Mouse (Mus musculus): ENCODE data around the gene Cldn3. TPM values are rescaled to one million over a fixed set of nuclear protein-coding genes. Genes with fewer than 3 reads are reported as not detected.

Gene Cldn3
- polyA plus RNA-seq, 1 experiment from 2014 or later = 10.2 TPM

GRCm38 (mm10) chr5:134973081-134973480 is 12.9 kb upstream of the Cldn3 start:
- H3K36me3 ChIP-seq = no peaks in the 10 kb centered on the region
- DNase-seq (ENCODE audit: low spot score) = no peak
- peaks cover 6% of the 10 kb centered on the region; the same call in 1 of the 2 replicates for H3K27me3 ChIP-seq (ENCODE audit: insufficient read depth, poor library complexity, severe bottlenecking)
- peaks cover 16% of the 10 kb centered on the region for H3K4me1 ChIP-seq
- H3K27ac ChIP-seq = no peak overlapping the region
- no peaks in the 10 kb centered on the region for H3K9me3 ChIP-seq
- no peak overlapping the region for H3K4me3 ChIP-seq

- Histone ChIP-seq H3K27ac (no peak overlapping the region), H3K4me1 (peaks cover 16% of the 10 kb centered on the region), H3K27me3 (ENCODE audit: insufficient read depth, poor library complexity, severe bottlenecking) (peaks cover 4% of the 10 kb centered on the region; the same call in 1 of the 2 replicates), H3K4me3 (no peak overlapping the region), H3K36me3 (no peaks in the 10 kb centered on the region), H3K9me3 (no peaks in the 10 kb centered on the region)
- WGBS = 79% methylated on average over 7 of the region's 7 CpGs
- DNase-seq (ENCODE audit: low spot score) = no peak
Observed at GRCm38 (mm10) chr5:134973526-134973925, 12.5 kb upstream of the Cldn3 start.

- peak overlapping the region; percentile 42; the same call in 1 of the 2 replicates for H3K27ac ChIP-seq
- DNase-seq (ENCODE audit: low spot score) = no peak
- 8% methylated on average over 7 of the region's 7 CpGs for WGBS
Observed at GRCm38 (mm10) chr5:134974294-134974693, 11.7 kb upstream of the Cldn3 start.

GRCm38 (mm10) chr5:134974921-134975320 is 11.1 kb upstream of the Cldn3 start:
- 52% methylated on average over 2 of the region's 2 CpGs for WGBS
- Histone ChIP-seq H3K4me3 (no peak overlapping the region), H3K9me3 (no peaks in the 10 kb centered on the region), H3K4me1 (peaks cover 16% of the 10 kb centered on the region), H3K27me3 (ENCODE audit: insufficient read depth, poor library complexity, severe bottlenecking) (no peaks in the 10 kb centered on the region), H3K27ac (no peak overlapping the region), H3K36me3 (no peaks in the 10 kb centered on the region)
- no peak for DNase-seq (ENCODE audit: low spot score)

More at GRCm38 (mm10) chr5:134974294-134974693, 11.7 kb upstream of the Cldn3 start:
- Histone ChIP-seq H3K4me3 (no peak overlapping the region), H3K36me3 (no peaks in the 10 kb centered on the region), H3K4me1 (peaks cover 16% of the 10 kb centered on the region), H3K9me3 (no peaks in the 10 kb centered on the region), H3K27me3 (ENCODE audit: insufficient read depth, poor library complexity, severe bottlenecking) (no peaks in the 10 kb centered on the region)

GRCm38 (mm10) chr5:134976164-134976563 is 9.8 kb upstream of the Cldn3 start:
- WGBS = 67% methylated on average over 2 of the region's 2 CpGs
- Histone ChIP-seq H3K27ac (no peak overlapping the region), H3K4me3 (no peak overlapping the region), H3K27me3 (ENCODE audit: insufficient read depth, poor library complexity, severe bottlenecking) (no peaks in the 10 kb centered on the region), H3K36me3 (no peaks in the 10 kb centered on the region), H3K9me3 (no peaks in the 10 kb centered on the region), H3K4me1 (peaks cover 19% of the 10 kb centered on the region)
- DNase-seq (ENCODE audit: low spot score) = no peak

GRCm38 (mm10) chr5:134976577-134977250 is 9.3 kb upstream of the Cldn3 start:
- no peak overlapping the region for H3K4me3 ChIP-seq
- WGBS = 73% methylated on average over 14 of the region's 14 CpGs
- H3K27ac ChIP-seq = no peak overlapping the region
- H3K4me1 ChIP-seq = peaks cover 20% of the 10 kb centered on the region
- no peaks in the 10 kb centered on the region for H3K36me3 ChIP-seq
- no peaks in the 10 kb centered on the region for H3K27me3 ChIP-seq (ENCODE audit: insufficient read depth, poor library complexity, severe bottlenecking)
- H3K9me3 ChIP-seq = no peaks in the 10 kb centered on the region
- no peak for DNase-seq (ENCODE audit: low spot score)

GRCm38 (mm10) chr5:134977837-134978236 is 8.2 kb upstream of the Cldn3 start:
- Histone ChIP-seq H3K4me1 (peaks cover 20% of the 10 kb centered on the region), H3K27me3 (ENCODE audit: insufficient read depth, poor library complexity, severe bottlenecking) (no peaks in the 10 kb centered on the region), H3K4me3 (no peak overlapping the region), H3K36me3 (no peaks in the 10 kb centered on the region), H3K27ac (no peak overlapping the region), H3K9me3 (no peaks in the 10 kb centered on the region)
- 55% methylated on average over 4 of the region's 4 CpGs for whole genome bisulfite sequencing
- DNase-seq (ENCODE audit: low spot score) = no peak

GRCm38 (mm10) chr5:134981149-134981548 is 4.9 kb upstream of the Cldn3 start:
- 39% methylated on average over 10 of the region's 10 CpGs for WGBS
- DNase-seq (ENCODE audit: low spot score) = no peak
- Histone ChIP-seq H3K4me3 (no peak overlapping the region), H3K4me1 (peaks cover 23% of the 10 kb centered on the region), H3K36me3 (no peaks in the 10 kb centered on the region), H3K27me3 (ENCODE audit: insufficient read depth, poor library complexity, severe bottlenecking) (peaks cover 30% of the 10 kb centered on the region), H3K9me3 (no peaks in the 10 kb centered on the region), H3K27ac (no peak overlapping the region)

- no peak overlapping the region for H3K27ac ChIP-seq
- WGBS = 94% methylated on average over 1 of the region's 1 CpGs
- H3K4me1 ChIP-seq = peaks cover 33% of the 10 kb centered on the region
- H3K27me3 ChIP-seq (ENCODE audit: insufficient read depth, poor library complexity, severe bottlenecking) = peaks cover 50% of the 10 kb centered on the region
- no peaks in the 10 kb centered on the region for H3K36me3 ChIP-seq
- H3K4me3 ChIP-seq = no peak overlapping the region
- DNase-seq (ENCODE audit: low spot score) = no peak
- H3K9me3 ChIP-seq = no peaks in the 10 kb centered on the region
Observed at GRCm38 (mm10) chr5:134983111-134983510, 2.9 kb upstream of the Cldn3 start.

- no peak for DNase-seq (ENCODE audit: low spot score)
Observed at GRCm38 (mm10) chr5:134983771-134984170, 2.2 kb upstream of the Cldn3 start.

GRCm38 (mm10) chr5:134986298-134987268 is 569 bp downstream of the Cldn3 start:
- Histone ChIP-seq H3K4me1 (peaks cover 35% of the 10 kb centered on the region), H3K9me3 (no peaks in the 10 kb centered on the region), H3K4me3 (peak overlapping the region; percentile 52), H3K36me3 (no peaks in the 10 kb centered on the region), H3K27me3 (ENCODE audit: insufficient read depth, poor library complexity, severe bottlenecking) (peaks cover 78% of the 10 kb centered on the region), H3K27ac (peak overlapping the region; percentile 24; the same call in 1 of the 2 replicates)
- no peak for DNase-seq (ENCODE audit: low spot score)
- 5% methylated on average over 79 of the region's 79 CpGs for WGBS

More at GRCm38 (mm10) chr5:134983771-134984170, 2.2 kb upstream of the Cldn3 start:
- Histone ChIP-seq H3K4me1 (peaks cover 33% of the 10 kb centered on the region), H3K9me3 (no peaks in the 10 kb centered on the region), H3K4me3 (no peak overlapping the region), H3K36me3 (no peaks in the 10 kb centered on the region), H3K27ac (no peak overlapping the region), H3K27me3 (ENCODE audit: insufficient read depth, poor library complexity, severe bottlenecking) (peaks cover 56% of the 10 kb centered on the region)
- WGBS = 38% methylated on average over 3 of the region's 3 CpGs

- WGBS = 62% methylated on average over 11 of the region's 11 CpGs
- no peak for DNase-seq (ENCODE audit: low spot score)
- Histone ChIP-seq H3K4me3 (no peak overlapping the region), H3K36me3 (no peaks in the 10 kb centered on the region), H3K4me1 (peaks cover 34% of the 10 kb centered on the region), H3K27me3 (ENCODE audit: insufficient read depth, poor library complexity, severe bottlenecking) (peaks cover 74% of the 10 kb centered on the region), H3K9me3 (no peaks in the 10 kb centered on the region), H3K27ac (no peak overlapping the region)
Observed at GRCm38 (mm10) chr5:134989166-134989565, 3.2 kb downstream of the Cldn3 start.

GRCm38 (mm10) chr5:134989741-134990140 is 3.7 kb downstream of the Cldn3 start:
- 42% methylated on average over 6 of the region's 6 CpGs for whole genome bisulfite sequencing
- DNase-seq (ENCODE audit: low spot score) = no peak
- Histone ChIP-seq H3K27ac (no peak overlapping the region), H3K4me1 (peaks cover 32% of the 10 kb centered on the region), H3K4me3 (no peak overlapping the region), H3K27me3 (ENCODE audit: insufficient read depth, poor library complexity, severe bottlenecking) (peaks cover 68% of the 10 kb centered on the region), H3K36me3 (no peaks in the 10 kb centered on the region), H3K9me3 (no peaks in the 10 kb centered on the region)

All from heart, embryonic 10.5 days (tissue).